Mouse (Mus musculus) urinary bladder, adult 2 months (tissue): ENCODE results near the gene Olfr67. TPM values are rescaled to one million over a fixed set of nuclear protein-coding genes. Genes with fewer than 3 reads are reported as not detected.
"Not testable (repeated sequence)": the region's sequence is repeated elsewhere in the genome, so short reads cannot be mapped to it uniquely, and the experiment has no call there.

Source experiments
- DNase-seq: peaks from one replicate; pipeline ENCODE4 v3.0.0; 2022; ENCODE audit warnings: low spot score
- polyA plus RNA-seq: library from polyadenylated mRNA; depleted of rRNA; stranded (reverse); fragments of >200 nt; gene quantifications from 2 replicates; pipeline ENCODE4 v1.2.3, GENCODE M21; 2012; rRNA removed

The Olfr67 gene
- polyA plus RNA-seq = not detected in 2 replicates

DNA sequence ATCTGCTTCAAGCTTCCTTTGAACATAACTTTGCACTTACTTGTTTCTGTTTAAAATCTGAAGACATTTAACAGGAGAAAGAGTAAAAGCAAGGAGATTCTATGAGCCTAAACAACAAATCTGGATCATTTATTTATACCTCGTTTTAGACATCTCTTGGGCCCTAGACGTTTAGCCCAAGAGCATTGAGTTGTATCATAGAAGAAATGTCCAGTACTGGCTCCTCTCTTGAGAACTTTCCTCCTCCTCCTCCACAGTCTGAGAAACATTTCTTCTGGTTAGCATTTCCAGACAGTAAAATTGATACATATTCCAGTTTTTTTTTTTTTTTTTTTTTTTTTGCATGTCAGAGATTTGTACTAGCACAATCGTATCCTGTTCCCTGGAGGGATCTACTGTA lies at the start of gene Olfr67:
Gene Olfr67 (minus strand): TSS at position 101 of the 400 bp plus-strand sequence.
- no peak for DNase-seq

GRCm38 (mm10) chr7:103840268-103840667 lies 48.6 kb upstream of the Olfr67 start, which contains the start of gene Hbb-bh2:
Gene Hbb-bh2, minus strand, starts transcription at chr7:103840520.
- DNase-seq = no peak

DNA sequence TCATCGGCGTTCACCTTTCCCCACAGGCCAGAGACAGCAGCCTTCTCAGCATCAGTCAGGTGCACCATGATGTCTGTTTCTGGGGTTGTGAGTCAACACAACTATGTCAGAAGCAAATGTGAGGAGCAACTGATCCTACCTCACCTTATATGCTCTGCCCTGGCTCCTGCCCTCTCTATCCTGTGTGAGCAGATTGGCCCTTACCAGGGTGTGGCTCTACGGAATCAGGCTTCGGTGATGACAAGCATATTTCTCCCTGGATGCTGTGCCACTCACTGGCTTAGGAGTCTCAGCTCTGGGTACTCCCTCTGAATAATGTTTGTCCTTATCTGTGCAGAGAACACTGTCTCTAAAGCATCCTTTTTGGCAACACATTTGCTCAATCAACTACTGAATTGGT lies 36.2 kb upstream of the Olfr67 start, which contains the start of gene Hbb-bs:
Gene Hbb-bs (minus strand): TSS at position 289 of the 400 bp plus-strand sequence.
- DNase-seq = no peak

- DNase-seq = not testable (repeated sequence)
These were observed 35.5 kb upstream of the Olfr67 start for GRCm38 (mm10) chr7:103827139-103827538.

DNA sequence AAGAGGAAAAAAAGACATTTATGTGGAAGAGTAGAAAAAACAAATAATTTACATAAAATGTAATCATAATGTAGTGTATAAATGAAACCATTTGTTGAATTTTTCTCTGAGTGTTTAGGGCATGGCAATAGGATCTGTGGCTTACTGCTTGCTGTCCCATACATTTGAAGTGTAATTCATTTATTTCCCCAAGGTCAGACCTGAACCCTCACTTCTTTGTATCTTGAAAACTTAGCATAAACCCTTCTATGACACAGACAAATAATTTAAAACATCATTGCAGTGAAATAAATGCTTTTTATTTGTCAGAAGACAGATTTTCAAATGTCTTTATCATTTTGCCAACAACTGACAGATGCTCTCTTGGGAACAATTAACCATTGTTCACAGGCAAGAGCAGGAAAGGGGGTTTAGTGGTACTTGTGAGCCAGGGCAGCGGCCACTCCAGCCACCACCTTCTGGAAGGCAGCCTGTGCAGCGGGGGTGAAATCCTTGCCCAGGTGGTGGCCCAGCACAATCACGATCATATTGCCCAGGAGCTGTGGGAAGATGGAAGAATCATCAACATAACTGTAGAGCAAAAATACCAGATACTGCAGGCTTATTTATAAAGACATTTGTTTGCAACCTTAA lies 34.8 kb upstream of the Olfr67 start:
- no peak for DNase-seq

DNA sequence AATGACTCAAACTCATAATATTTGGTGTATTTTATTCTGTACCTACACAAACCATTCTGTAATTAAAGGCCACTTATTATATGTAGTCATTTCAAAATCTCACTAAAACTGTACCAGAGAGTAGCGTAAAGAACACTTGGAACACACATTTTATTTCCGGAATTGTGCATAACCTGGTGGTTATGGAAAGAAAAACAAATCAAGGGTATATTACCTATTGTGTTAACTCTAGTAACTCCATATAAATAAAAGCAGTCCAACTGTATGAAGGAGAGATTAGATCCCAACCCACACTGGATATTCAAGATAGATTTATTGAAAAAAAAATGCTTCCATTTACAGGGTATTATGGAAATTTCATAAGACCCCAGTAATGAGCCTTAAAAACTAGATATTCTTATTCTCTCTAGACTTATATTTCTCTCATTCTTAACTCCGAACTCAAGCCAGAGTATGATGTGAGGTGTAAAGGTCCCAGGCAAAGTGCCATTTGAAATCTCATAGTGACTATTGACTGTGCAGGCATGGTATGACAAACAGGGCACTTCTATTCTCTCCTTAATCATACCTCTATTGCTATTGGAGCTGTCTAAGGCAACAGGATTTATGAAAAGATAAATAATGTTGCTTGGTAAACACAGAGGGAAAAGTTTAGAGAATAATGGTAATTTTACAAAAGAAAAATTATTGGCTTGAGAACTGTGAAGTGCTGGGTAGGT lies 34.1 kb upstream of the Olfr67 start:
- DNase-seq = no peak

DNA sequence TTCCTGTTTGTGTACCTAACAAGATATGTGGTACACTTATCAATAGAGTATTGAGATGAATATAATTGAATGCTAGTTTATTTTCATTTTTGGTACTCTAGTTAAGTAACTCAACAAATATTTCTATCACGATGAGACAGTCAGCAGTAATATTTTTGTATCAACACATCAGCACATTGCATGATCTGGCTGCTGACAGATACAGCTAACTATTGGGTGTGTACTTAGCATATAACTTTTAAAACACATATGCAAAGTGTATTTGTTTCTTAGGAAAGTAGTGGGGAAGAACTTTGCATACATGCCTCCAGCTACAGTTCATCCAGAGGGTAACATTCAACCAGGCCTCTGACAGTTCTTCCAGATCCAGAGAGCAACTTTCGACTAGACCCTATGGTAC lies 33.0 kb upstream of the Olfr67 start:
- DNase-seq = no peak

DNA sequence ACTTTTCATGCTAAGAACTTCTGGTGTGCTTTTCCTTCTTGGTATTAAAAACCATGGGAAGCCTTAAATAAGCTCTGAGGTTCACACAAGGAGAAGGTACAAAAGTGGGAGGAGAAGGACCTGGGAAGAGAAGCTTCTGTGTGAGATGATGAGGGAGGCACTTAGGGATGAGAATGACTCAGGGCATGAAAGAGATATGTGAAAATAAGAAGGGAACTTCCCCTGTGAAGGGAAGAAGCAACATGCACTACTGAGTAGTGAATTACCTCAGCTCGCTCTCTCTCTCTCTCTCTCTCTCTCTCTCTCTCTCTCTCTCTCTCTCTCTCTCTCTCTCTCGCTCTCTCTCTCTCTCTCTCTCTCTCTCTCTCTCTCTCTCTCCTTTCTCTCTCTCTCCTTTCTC lies 23.5 kb upstream of the Olfr67 start:
- DNase-seq = not testable (repeated sequence)

DNA sequence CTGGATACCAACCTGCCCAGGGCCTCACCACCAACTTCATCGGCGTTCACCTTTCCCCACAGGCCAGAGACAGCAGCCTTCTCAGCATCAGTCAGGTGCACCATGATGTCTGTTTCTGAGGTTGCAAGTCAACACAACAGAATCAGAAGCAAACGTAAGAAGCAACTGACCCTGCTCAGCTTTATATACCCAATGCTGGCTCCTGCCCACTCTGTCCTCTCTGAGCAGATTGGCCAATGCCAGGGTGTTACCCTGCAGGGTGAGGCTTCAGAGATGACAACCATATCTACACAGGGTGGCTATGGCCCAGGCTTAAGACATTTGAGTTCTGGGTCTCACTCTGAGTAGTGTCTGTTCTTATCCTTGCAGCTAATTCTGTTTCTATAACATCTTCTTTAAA lies 22.1 kb upstream of the Olfr67 start, which contains the start of gene Hbb-bt:
Gene Hbb-bt (minus strand): TSS at position 231 of the 400 bp plus-strand sequence.
- DNase-seq = no peak

- not testable (repeated sequence) for DNase-seq
These were observed 21.5 kb upstream of the Olfr67 start for GRCm38 (mm10) chr7:103813152-103813551.

- no peak for DNase-seq
These were observed 20.6 kb upstream of the Olfr67 start for GRCm38 (mm10) chr7:103812174-103812573.

DNA sequence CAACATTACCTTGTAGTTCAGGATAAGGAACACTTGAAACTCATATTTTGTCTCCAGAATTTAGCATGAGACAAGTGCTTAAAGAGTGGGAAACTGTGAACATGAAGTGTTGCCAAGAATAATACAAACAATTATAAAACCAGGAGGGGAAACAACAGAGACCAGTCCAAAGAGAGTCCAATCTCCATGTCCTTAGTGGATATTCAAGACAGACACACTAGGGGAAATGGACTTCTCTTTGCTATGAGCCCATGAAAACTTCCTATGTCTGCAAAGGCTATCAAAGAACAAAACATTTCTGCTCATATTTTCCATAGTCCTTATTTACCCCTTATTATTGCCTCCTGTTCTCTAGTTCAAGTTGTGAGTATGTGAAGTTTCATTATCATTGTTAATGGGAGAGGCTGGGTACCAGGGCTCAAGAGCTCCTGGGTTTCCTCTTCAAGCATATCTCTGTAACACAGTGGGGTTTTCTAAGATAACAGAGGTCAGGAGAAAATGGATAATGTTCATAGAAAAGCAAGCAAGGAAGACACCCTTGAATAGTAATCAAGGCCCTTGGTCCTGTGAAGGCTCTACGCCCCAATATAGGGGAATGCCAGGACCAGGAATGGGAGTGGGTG lies 19.7 kb upstream of the Olfr67 start:
- DNase-seq = no peak

DNA sequence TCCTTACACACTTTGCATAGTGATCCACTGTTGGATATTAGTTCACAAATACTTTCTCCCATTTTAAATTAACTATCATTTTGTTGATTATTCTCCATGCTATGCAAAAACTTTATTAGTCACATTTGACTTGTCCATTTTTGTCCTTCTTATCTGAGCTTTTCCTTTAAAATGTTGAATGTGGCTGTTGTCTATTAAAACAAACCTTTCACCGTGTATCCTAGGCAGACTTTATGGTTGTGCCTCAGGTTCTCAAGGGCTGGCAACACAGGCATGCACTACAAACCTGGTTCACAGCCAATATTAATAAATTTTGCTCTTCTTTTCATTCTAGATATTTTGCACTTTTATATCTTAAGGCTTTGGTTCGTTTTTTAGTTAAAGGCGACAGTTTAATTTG lies 19.1 kb upstream of the Olfr67 start:
- DNase-seq = no peak

DNA sequence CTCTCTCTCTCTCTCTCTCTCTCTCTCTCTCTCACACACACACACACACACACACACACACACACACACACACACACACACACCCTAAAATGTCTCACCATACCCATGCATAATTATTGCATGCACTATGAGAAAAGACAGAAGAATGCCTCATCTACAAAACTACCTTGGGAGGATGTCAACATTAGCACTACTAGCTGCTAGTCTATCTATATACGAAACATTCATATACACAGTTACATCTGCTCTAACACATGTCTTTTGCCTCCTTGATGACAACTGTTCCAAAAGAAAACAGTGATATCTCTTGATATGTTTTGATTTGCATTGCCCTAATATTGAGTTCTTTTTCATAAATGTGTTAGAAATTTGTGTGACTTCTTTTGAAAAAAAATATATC lies 18.7 kb upstream of the Olfr67 start:
- DNase-seq = no peak

- DNase-seq = no peak
These were observed 18.2 kb upstream of the Olfr67 start for GRCm38 (mm10) chr7:103809801-103810155.

DNA sequence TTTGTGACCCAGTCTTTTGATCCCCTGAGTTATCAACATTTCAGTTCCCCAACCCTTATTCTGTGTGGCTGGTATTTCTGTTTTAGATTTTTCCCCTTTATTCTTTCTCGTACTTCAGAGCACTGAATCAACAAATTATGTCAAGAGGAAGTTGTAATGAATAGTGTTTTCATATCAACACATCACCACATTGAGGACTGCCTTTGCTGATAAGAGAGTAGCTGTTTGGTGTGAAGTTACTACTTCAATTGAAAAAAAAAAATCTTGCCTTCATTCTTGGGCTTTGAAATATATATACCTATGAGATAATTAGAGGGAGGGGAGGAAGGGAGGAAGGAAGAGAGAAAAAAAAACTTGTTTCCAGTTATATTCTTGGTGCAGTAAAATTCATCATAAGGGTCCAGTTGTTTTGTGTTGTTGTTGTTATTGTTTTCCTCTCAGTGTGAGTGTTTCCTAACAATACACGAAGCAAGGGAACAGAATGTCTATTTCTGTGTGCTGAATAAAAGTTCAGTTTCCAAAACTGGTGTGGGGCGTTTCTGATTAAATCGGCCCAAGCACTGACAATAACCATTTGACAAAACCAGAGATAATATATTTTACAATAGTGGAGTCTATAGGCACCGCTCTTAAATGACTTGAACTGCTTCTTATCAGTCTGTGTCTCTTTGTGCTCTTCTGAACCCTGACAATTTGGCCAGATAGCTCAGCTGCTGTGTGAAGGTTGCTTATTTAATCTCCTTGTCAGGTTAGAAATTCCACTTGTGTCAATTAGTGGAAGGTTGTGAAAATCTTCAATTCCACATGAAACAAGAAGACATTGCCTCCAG lies 17.6 kb upstream of the Olfr67 start:
- DNase-seq = no peak

DNA sequence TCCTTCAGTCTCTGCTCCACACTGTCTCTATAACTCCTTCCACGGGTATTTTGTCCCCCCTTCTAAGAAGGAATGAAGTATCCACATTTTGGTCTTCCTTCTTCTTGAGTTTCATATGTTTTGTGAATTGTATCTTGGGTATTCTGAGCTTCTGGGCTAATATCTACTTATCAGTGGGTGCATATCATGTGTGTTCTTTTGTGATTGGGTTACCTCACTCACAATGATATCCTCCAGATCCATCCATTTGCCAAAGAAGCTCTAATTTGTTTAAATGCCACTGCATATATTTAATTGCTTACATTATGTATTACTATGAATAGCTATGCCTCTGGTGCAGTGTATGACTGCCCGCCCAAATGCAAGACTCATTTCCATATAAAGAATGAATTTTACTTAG lies 16.5 kb upstream of the Olfr67 start:
- not testable (repeated sequence) for DNase-seq

DNA sequence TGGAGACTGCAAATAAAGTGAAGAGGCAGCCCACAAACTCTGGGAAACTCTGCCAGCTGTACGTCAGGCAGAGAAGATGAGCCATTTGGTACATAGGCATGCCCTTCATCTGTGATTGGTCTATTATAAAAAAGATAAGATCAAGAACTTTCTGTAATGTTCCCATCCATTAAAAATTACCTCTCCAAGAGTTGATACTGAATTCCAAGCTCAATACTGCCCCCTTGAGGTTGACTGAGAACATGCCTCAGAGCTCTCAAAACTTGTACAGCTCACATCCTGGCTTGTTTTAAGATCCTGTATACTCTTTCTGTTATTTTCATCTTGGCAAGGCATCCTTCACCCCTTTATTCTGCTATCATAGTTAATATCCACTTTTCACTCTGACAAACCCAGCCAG lies 15.2 kb upstream of the Olfr67 start:
- no peak for DNase-seq

GRCm38 (mm10) chr7:103792669-103793388 lies 1.2 kb upstream of the Olfr67 start:
- no peak for DNase-seq

GRCm38 (mm10) chr7:103779598-103779997 lies 12.0 kb downstream of the Olfr67 start, which contains the start of gene Olfr68:
Gene Olfr68, minus strand, starts transcription at chr7:103779698.
- DNase-seq = no peak

- DNase-seq = not testable (repeated sequence)
These were observed 14.0 kb downstream of the Olfr67 start for GRCm38 (mm10) chr7:103777652-103778051.
